Mouse (Mus musculus) liver, embryonic 11.5 days (tissue): ENCODE measurements around the gene Morc4. TPM values are rescaled to one million over a fixed set of nuclear protein-coding genes. Genes with fewer than 3 reads are reported as not detected.
A peak's percentile ranks its signal among the peaks of the same experiment; 100 is the strongest.

ENCODE experiments used
- ATAC-seq: fragments of 200-750 bp; cut with Nextera tagmentation; replicated peaks from 2 replicates; pipeline ENCODE4 v1.8.0; 2017; ENCODE audit warnings: moderate number of reproducible peaks, mild to moderate bottlenecking, moderate TSS enrichment, moderate library complexity; ENCODE audit not compliant: low FRiP score
- DNase-seq: peaks from one replicate; pipeline ENCODE4 v3.0.0-alpha.2; 2017; ENCODE audit warnings: low spot score
- H3K27ac ChIP-seq: fragments of 300-500 bp; sonication (generic); 2 replicates; pipeline ENCODE4 v1.5.1; 2014; ENCODE audit warnings: mild to moderate bottlenecking, low read depth, low read length, control low read depth
- H3K27me3 ChIP-seq: fragments of 300-500 bp; sonication (generic); replicated peaks from 2 replicates; pipeline ENCODE4 v1.6.1; 2014; ENCODE audit warnings: low read length, mixed read lengths; ENCODE audit not compliant: control insufficient read depth, insufficient read depth
- H3K36me3 ChIP-seq: fragments of 300-500 bp; sonication (generic); 2 replicates; pipeline ENCODE4 v1.6.1; 2014; ENCODE audit warnings: mild to moderate bottlenecking, low read length, moderate library complexity, mixed read lengths; ENCODE audit not compliant: control insufficient read depth, insufficient read depth
- H3K4me1 ChIP-seq: fragments of 300-500 bp; sonication (generic); replicated peaks from 2 replicates; pipeline ENCODE4 v1.6.1; 2014; ENCODE audit warnings: low read length, mixed read lengths; ENCODE audit not compliant: control insufficient read depth, insufficient read depth
- H3K4me2 ChIP-seq: fragments of 300-500 bp; sonication (generic); 2 replicates; pipeline ENCODE4 v1.6.1; 2014; ENCODE audit warnings: mild to moderate bottlenecking, control low read depth, moderate library complexity
- H3K4me3 ChIP-seq: fragments of 300-500 bp; sonication (generic); 2 replicates; pipeline ENCODE4 v1.5.1; 2014; ENCODE audit warnings: low read depth, low read length, control low read depth
- H3K9ac ChIP-seq: fragments of 300-500 bp; sonication (generic); 2 replicates; pipeline ENCODE4 v1.6.1; 2014; ENCODE audit warnings: low read depth, low read length, control low read depth
- H3K9me3 ChIP-seq: fragments of 300-500 bp; sonication (generic); 2 replicates; pipeline ENCODE4 v1.6.1; 2016; ENCODE audit warnings: low read length, inconsistent platforms, mixed read lengths; ENCODE audit not compliant: control insufficient read depth
- WGBS: fragments of 180-500 bp; shearing (Covaris S2); extraction: QIAGEN DNeasy Blood & Tissue Kit; methylation state at CpG from one replicate; pipeline ENCODE4 v1.1.7; 2014; 5-methylcytosine and 5-hydroxymethylcytosine counted together
- polyA plus RNA-seq: library from polyadenylated mRNA; unstranded; fragments of >200 nt; fragmentation: Nextera tagmentation; extraction: Ambion mirVana; gene quantifications from 2 replicates; pipeline ENCODE4 v1.2.1, GENCODE M21; 2014

Morc4 gene
- polyA plus RNA-seq, 1 experiment from 2014 or later: 17.9 TPM

- Histone ChIP-seq H3K4me3 (no peak overlapping the region), H3K36me3 (no peaks in the 10 kb centered on the region), H3K9ac (no peak overlapping the region), H3K27me3 (0 out of 2 replicates have a peak, but pooled peaks cover 2% of the 10 kb centered on the region), H3K4me2 (no peak overlapping the region), H3K9me3 (no peaks in the 10 kb centered on the region), H3K27ac (peak overlapping the region; percentile 43), H3K4me1 (no peaks in the 10 kb centered on the region; the same call in 1 of the 2 replicates)
- no peak for DNase-seq
- WGBS: 17% methylated on average over 3 of the region's 3 CpGs
- peak; percentile 86 for ATAC-seq
Measured at GRCm38 (mm10) chrX:139780988-139781387, 90.5 kb downstream of the Morc4 start.

- DNase-seq: no peak
- no peak for ATAC-seq
- no peaks in the 10 kb centered on the region for H3K9me3 ChIP-seq
- no peak overlapping the region for H3K4me2 ChIP-seq
- H3K4me3 ChIP-seq: no peak overlapping the region
- H3K4me1 ChIP-seq: no peaks in the 10 kb centered on the region; the same call in 1 of the 2 replicates
- H3K27me3 ChIP-seq: 0 out of 2 replicates have a peak, but pooled peaks cover 2% of the 10 kb centered on the region
- no peaks in the 10 kb centered on the region for H3K36me3 ChIP-seq
- no peak overlapping the region for H3K9ac ChIP-seq
- WGBS: 81% methylated on average over 5 of the region's 5 CpGs
- no peak overlapping the region for H3K27ac ChIP-seq
Measured at GRCm38 (mm10) chrX:139779401-139779800, 92.1 kb downstream of the Morc4 start.

GRCm38 (mm10) chrX:139778886-139779285 is 92.6 kb downstream of the Morc4 start:
- Histone ChIP-seq H3K27me3 (0 out of 2 replicates have a peak, but pooled peaks cover 2% of the 10 kb centered on the region), H3K9me3 (no peaks in the 10 kb centered on the region), H3K36me3 (no peaks in the 10 kb centered on the region), H3K4me3 (no peak overlapping the region), H3K9ac (no peak overlapping the region), H3K27ac (no peak overlapping the region), H3K4me2 (no peak overlapping the region), H3K4me1 (no peaks in the 10 kb centered on the region; the same call in 1 of the 2 replicates)
- WGBS: 81% methylated on average over 1 of the region's 1 CpGs
- no peak for DNase-seq
- ATAC-seq: no peak

GRCm38 (mm10) chrX:139777357-139777756 is 94.1 kb downstream of the Morc4 start:
- H3K27me3 ChIP-seq: 0 out of 2 replicates have a peak, but pooled peaks cover 2% of the 10 kb centered on the region
- no peaks in the 10 kb centered on the region for H3K9me3 ChIP-seq
- ATAC-seq (no peak), DNase-seq (no peak)
- no peak overlapping the region for H3K9ac ChIP-seq
- WGBS: 50% methylated on average over 4 of the region's 4 CpGs
- no peak overlapping the region for H3K4me3 ChIP-seq
- H3K4me2 ChIP-seq: no peak overlapping the region
- no peaks in the 10 kb centered on the region; the same call in 1 of the 2 replicates for H3K4me1 ChIP-seq
- no peaks in the 10 kb centered on the region for H3K36me3 ChIP-seq
- no peak overlapping the region for H3K27ac ChIP-seq

GRCm38 (mm10) chrX:139775084-139775612 is 96.3 kb downstream of the Morc4 start:
- H3K9ac ChIP-seq: no peak overlapping the region
- H3K4me2 ChIP-seq: no peak overlapping the region
- ATAC-seq (no peak), DNase-seq (no peak)
- H3K4me3 ChIP-seq: no peak overlapping the region
- no peaks in the 10 kb centered on the region for H3K4me1 ChIP-seq
- 76% methylated on average over 7 of the region's 7 CpGs for WGBS
- H3K27me3 ChIP-seq: no peaks in the 10 kb centered on the region
- no peaks in the 10 kb centered on the region for H3K36me3 ChIP-seq
- H3K27ac ChIP-seq: no peak overlapping the region
- H3K9me3 ChIP-seq: no peaks in the 10 kb centered on the region

- peak; percentile 40 for DNase-seq
- H3K4me3 ChIP-seq: no peak overlapping the region
- no peaks in the 10 kb centered on the region for H3K36me3 ChIP-seq
- H3K9me3 ChIP-seq: no peaks in the 10 kb centered on the region
- H3K27me3 ChIP-seq: no peaks in the 10 kb centered on the region
- 20% methylated on average over 18 of the region's 18 CpGs for WGBS
- ATAC-seq: peak; percentile 75
- H3K27ac ChIP-seq: no peak overlapping the region
- no peak overlapping the region for H3K9ac ChIP-seq
- H3K4me2 ChIP-seq: peak overlapping the region; percentile 43; the same call in 1 of the 2 replicates
- H3K4me1 ChIP-seq: no peaks in the 10 kb centered on the region
Measured at GRCm38 (mm10) chrX:139774309-139775083, 97.0 kb downstream of the Morc4 start.

Other genes with a start within 250 kb of the Morc4 start
- gene Tbc1d8b, start 186.7 kb downstream of the Morc4 start, polyA plus RNA-seq: 0.53 and 0.70 TPM in 2 replicates
- not detected in 2 replicates for gene Gm15013, start 157.2 kb downstream of the Morc4 start, polyA plus RNA-seq
- gene Ripply1, start 89.3 kb downstream of the Morc4 start, polyA plus RNA-seq: not detected in 2 replicates
- gene Cldn2, start 70.8 kb downstream of the Morc4 start, polyA plus RNA-seq: 0.11 and 0.23 TPM in 2 replicates
- gene Rbm41, start 126.9 kb upstream of the Morc4 start, polyA plus RNA-seq: 3.9 and 4.8 TPM in 2 replicates
- 2.6 and 3.6 TPM in 2 replicates for gene Nup62cl, start 191.0 kb upstream of the Morc4 start, polyA plus RNA-seq
- gene Pih1h3b, start 191.2 kb upstream of the Morc4 start, polyA plus RNA-seq: not detected in 2 replicates